Mouse (Mus musculus) ES-E14 (cell line): ENCODE results near the gene Slc25a48.

Experiments used
- MAFK ChIP-seq: IDR thresholded peaks from 2 replicates; pipeline ENCODE4 v1.6.1; 2014; ENCODE audit warnings: mild to moderate bottlenecking, low read depth, low read length, inconsistent platforms; ENCODE audit not compliant: insufficient read depth
- ZC3H11A ChIP-seq: IDR thresholded peaks from 2 replicates; pipeline ENCODE4 v1.6.1; 2012; ENCODE audit warnings: low read depth, mild to moderate bottlenecking, inconsistent platforms, low read length, borderline replicate concordance

- TF ChIP-seq MAFK (no peak), ZC3H11A (no peak)
Measured at GRCm38 (mm10) chr13:56467786-56468185, 29.6 kb downstream of the Slc25a48 start.
